Mouse (Mus musculus): ENCODE results near the gene Zfp382. TPM values are rescaled to one million over a fixed set of nuclear protein-coding genes. Genes with fewer than 3 reads are reported as not detected.

Zfp382 gene
- polyA plus RNA-seq, 1 experiment, result 0.20 TPM

Other genes starting within 250 kb of the Zfp382 start
- gene Zfp27, start 215.4 kb upstream of the Zfp382 start, polyA plus RNA-seq (2012; rRNA removed), result 1.8 and 1.9 TPM in 2 replicates
- gene Zfp383, start 213.7 kb upstream of the Zfp382 start, polyA plus RNA-seq (2012; rRNA removed), result 0.50 and 0.53 TPM in 2 replicates
- 1.2 and 1.7 TPM in 2 replicates for gene Zfp74, start 167.9 kb upstream of the Zfp382 start, polyA plus RNA-seq (2012; rRNA removed)
- 4.1 and 5.5 TPM in 2 replicates for gene Zfp568, start 138.0 kb upstream of the Zfp382 start, polyA plus RNA-seq (2012; rRNA removed)
- 1.1 and 2.5 TPM in 2 replicates for gene Zfp14, start 70.6 kb upstream of the Zfp382 start, polyA plus RNA-seq (2012; rRNA removed)
- gene Zfp82, start 49.0 kb upstream of the Zfp382 start, polyA plus RNA-seq (2012; rRNA removed), result 0.25 and 0.35 TPM in 2 replicates
- 0.25 TPM in 1 of 2 replicates, not detected in the other for gene Gm26920, start 31.5 kb upstream of the Zfp382 start, polyA plus RNA-seq (2012; rRNA removed)
- gene Zfp566, start 31.4 kb upstream of the Zfp382 start, polyA plus RNA-seq (2012; rRNA removed), result 1.0 and 1.2 TPM in 2 replicates
- gene Zfp260, start 27.2 kb upstream of the Zfp382 start, polyA plus RNA-seq (2012; rRNA removed), result 11.4 and 12.5 TPM in 2 replicates
- gene Zfp146, start 47.8 kb downstream of the Zfp382 start, polyA plus RNA-seq (2012; rRNA removed), result 8.8 and 11.3 TPM in 2 replicates
- gene Cox7a1, start 62.2 kb downstream of the Zfp382 start, polyA plus RNA-seq (2012; rRNA removed), result 90.2 and 179 TPM in 2 replicates
- 636 and 641 TPM in 2 replicates for gene Capns1, start 76.9 kb downstream of the Zfp382 start, polyA plus RNA-seq (2012; rRNA removed)
- 100 and 106 TPM in 2 replicates for gene Polr2i, start 110.0 kb downstream of the Zfp382 start, polyA plus RNA-seq (2012; rRNA removed)
- gene Tbcb, start 110.3 kb downstream of the Zfp382 start, polyA plus RNA-seq (2012; rRNA removed), result 56.3 and 57.3 TPM in 2 replicates
- 0.18 TPM in 1 of 2 replicates, not detected in the other for gene Ovol3, start 113.8 kb downstream of the Zfp382 start, polyA plus RNA-seq (2012; rRNA removed)
- gene Thap8, start 158.2 kb downstream of the Zfp382 start, polyA plus RNA-seq (2012; rRNA removed), result 0.15 TPM in 1 of 2 replicates, not detected in the other
- gene Wdr62, start 158.5 kb downstream of the Zfp382 start, polyA plus RNA-seq (2012; rRNA removed), result 14.0 and 16.5 TPM in 2 replicates
- 4.0 and 4.9 TPM in 2 replicates for gene Clip3, start 169.8 kb downstream of the Zfp382 start, polyA plus RNA-seq (2012; rRNA removed)
- 81.0 and 96.8 TPM in 2 replicates for gene Alkbh6, start 186.8 kb downstream of the Zfp382 start, polyA plus RNA-seq (2012; rRNA removed)
- 18.4 and 23.2 TPM in 2 replicates for gene Syne4, start 192.9 kb downstream of the Zfp382 start, polyA plus RNA-seq (2012; rRNA removed)
- gene E130208F15Rik, start 199.8 kb downstream of the Zfp382 start, polyA plus RNA-seq (2012; rRNA removed), result 0.31 and 0.74 TPM in 2 replicates
- 12.1 and 13.9 TPM in 2 replicates for gene Sdhaf1, start 202.0 kb downstream of the Zfp382 start, polyA plus RNA-seq (2012; rRNA removed)
- 12.7 and 13.1 TPM in 2 replicates for gene Lrfn3, start 240.8 kb downstream of the Zfp382 start, polyA plus RNA-seq (2012; rRNA removed)

All from large intestine, adult 2 months (tissue).